Mouse (Mus musculus) intestine, embryonic 15.5 days (tissue): Measurements from ENCODE around the gene Prkcb. TPM values are rescaled to one million over a fixed set of nuclear protein-coding genes. Genes with fewer than 3 reads are reported as not detected.

Experiments
- ATAC-seq: fragments of 200-750 bp; cut with Nextera tagmentation; 2 replicates; pipeline ENCODE4 v1.8.0; 2017; ENCODE audit warnings: moderate TSS enrichment, moderate library complexity
- H3K27ac ChIP-seq: fragments of 300-500 bp; sonication (generic); 2 replicates; pipeline ENCODE4 v1.5.1; 2015; ENCODE audit warnings: mild to moderate bottlenecking, inconsistent platforms
- H3K27me3 ChIP-seq: fragments of 300-500 bp; sonication (generic); replicated peaks from 2 replicates; pipeline ENCODE4 v1.6.1; 2015; ENCODE audit warnings: inconsistent platforms
- H3K36me3 ChIP-seq: fragments of 300-500 bp; sonication (generic); 2 replicates; pipeline ENCODE4 v1.6.1; 2015; ENCODE audit warnings: inconsistent platforms
- H3K4me1 ChIP-seq: fragments of 300-500 bp; sonication (generic); replicated peaks from 2 replicates; pipeline ENCODE4 v1.6.1; 2015; ENCODE audit warnings: inconsistent platforms
- H3K4me2 ChIP-seq: fragments of 300-500 bp; sonication (generic); replicated peaks from 2 replicates; pipeline ENCODE4 v1.6.1; 2015; ENCODE audit warnings: mild to moderate bottlenecking, inconsistent platforms
- H3K4me3 ChIP-seq: fragments of 300-500 bp; sonication (generic); replicated peaks from 2 replicates; pipeline ENCODE4 v1.5.1; 2015; ENCODE audit warnings: inconsistent platforms
- H3K9ac ChIP-seq: fragments of 300-500 bp; sonication (generic); 2 replicates; pipeline ENCODE4 v1.6.1; 2015; ENCODE audit warnings: inconsistent platforms
- H3K9me3 ChIP-seq: fragments of 300-500 bp; sonication (generic); 2 replicates; pipeline ENCODE4 v1.6.1; 2016; ENCODE audit warnings: inconsistent platforms
- WGBS: fragments of 180-500 bp; shearing (Covaris S2); methylation state at CpG from one replicate; pipeline ENCODE4 v1.1.7; 2015; 5-methylcytosine and 5-hydroxymethylcytosine counted together
- polyA plus RNA-seq: library from polyadenylated mRNA; unstranded; fragments of >200 nt; fragmentation: Nextera tagmentation; extraction: Ambion mirVana; gene quantifications from 2 replicates; pipeline ENCODE4 v1.2.1, GENCODE M21; 2015

Prkcb gene
- polyA plus RNA-seq, 1 experiment from 2014 or later: 12.3 TPM

- peak overlapping the region; percentile 35 for H3K4me2 ChIP-seq
- no peaks in the 10 kb centered on the region for H3K9me3 ChIP-seq
- no peak overlapping the region for H3K27ac ChIP-seq
- peak; percentile 90 for ATAC-seq
- peaks cover 5% of the 10 kb centered on the region; the same call in 1 of the 2 replicates for H3K27me3 ChIP-seq
- 9% methylated on average over 44 of the region's 45 CpGs for WGBS
- H3K36me3 ChIP-seq: no peaks in the 10 kb centered on the region
- H3K4me3 ChIP-seq: no peak overlapping the region
- no peaks in the 10 kb centered on the region for H3K4me1 ChIP-seq
- no peak overlapping the region for H3K9ac ChIP-seq
Measured at GRCm38 (mm10) chr7:122670873-122671641, 382.5 kb downstream of the Prkcb start.

GRCm38 (mm10) chr7:122672981-122673380 lies 384.4 kb downstream of the Prkcb start:
- Histone ChIP-seq H3K4me3 (no peak overlapping the region), H3K4me2 (no peak overlapping the region), H3K27ac (no peak overlapping the region), H3K9ac (no peak overlapping the region), H3K4me1 (no peaks in the 10 kb centered on the region), H3K36me3 (no peaks in the 10 kb centered on the region), H3K27me3 (peaks cover 5% of the 10 kb centered on the region; the same call in 1 of the 2 replicates), H3K9me3 (no peaks in the 10 kb centered on the region)
- 59% methylated on average over 5 of the region's 5 CpGs for WGBS
- ATAC-seq: no peak

GRCm38 (mm10) chr7:122675207-122675606 lies 386.7 kb downstream of the Prkcb start:
- H3K4me2 ChIP-seq: no peak overlapping the region
- peaks cover 5% of the 10 kb centered on the region; the same call in 1 of the 2 replicates for H3K27me3 ChIP-seq
- no peak overlapping the region for H3K9ac ChIP-seq
- no peaks in the 10 kb centered on the region for H3K4me1 ChIP-seq
- ATAC-seq: no peak
- no peaks in the 10 kb centered on the region for H3K9me3 ChIP-seq
- no peak overlapping the region for H3K27ac ChIP-seq
- 80% methylated on average over 7 of the region's 7 CpGs for WGBS
- H3K4me3 ChIP-seq: no peak overlapping the region
- no peaks in the 10 kb centered on the region for H3K36me3 ChIP-seq

Other genes with a start within 250 kb of the Prkcb start
- gene Ubfd1, start 221.6 kb upstream of the Prkcb start, polyA plus RNA-seq: 55.2 and 58.7 TPM in 2 replicates
- gene Ears2, start 221.5 kb upstream of the Prkcb start, polyA plus RNA-seq: 21.4 and 22.3 TPM in 2 replicates
- gene Ndufab1, start 186.9 kb upstream of the Prkcb start, polyA plus RNA-seq: 907 and 931 TPM in 2 replicates
- 12.2 and 14.4 TPM in 2 replicates for gene Palb2, start 155.8 kb upstream of the Prkcb start, polyA plus RNA-seq
- 112 and 121 TPM in 2 replicates for gene Dctn5, start 155.7 kb upstream of the Prkcb start, polyA plus RNA-seq
- 113 and 122 TPM in 2 replicates for gene Plk1, start 129.3 kb upstream of the Prkcb start, polyA plus RNA-seq
- gene Ern2, start 102.5 kb upstream of the Prkcb start, polyA plus RNA-seq: 4.8 and 6.2 TPM in 2 replicates
- 5.7 and 5.8 TPM in 2 replicates for gene Chp2, start 69.3 kb upstream of the Prkcb start, polyA plus RNA-seq